Mouse (Mus musculus) adrenal gland, postnatal 36 days (tissue): ENCODE measurements around the gene Atxn7l3. TPM values are rescaled to one million over a fixed set of nuclear protein-coding genes. Genes with fewer than 3 reads are reported as not detected.

Source experiments
- DNase-seq, 2 experiments: peaks; one replicate each; pipeline ENCODE4 v3.0.0; 2021; ENCODE audit warnings: mixed read lengths in 1 of 2
- long read RNA-seq, 2 experiments: library from polyadenylated mRNA; stranded (forward); transcript quantifications; one replicate each; pipeline ENCODE4 v2.0.0; 2021; ENCODE audit warnings: borderline sequencing depth in 2 of 2
- total RNA-seq, 2 experiments: library from RNA; stranded (reverse); gene quantifications; 2 replicates each; pipeline ENCODE4 v1.2.3; 2021

The Atxn7l3 gene
- 10 to 100 TPM; 51.6 to 54.2 TPM for total RNA-seq
- long read RNA-seq, experiment 1, partial matches to known transcripts = 0 of 20 reads
- long read RNA-seq, experiment 1, other reads (novel, unspliced or antisense) = 17 of 20 reads
- long read RNA-seq, experiment 2, partial matches to known transcripts = 0 of 10 reads
- long read RNA-seq, experiment 2, other reads (novel, unspliced or antisense) = 8 of 10 reads

DNA sequence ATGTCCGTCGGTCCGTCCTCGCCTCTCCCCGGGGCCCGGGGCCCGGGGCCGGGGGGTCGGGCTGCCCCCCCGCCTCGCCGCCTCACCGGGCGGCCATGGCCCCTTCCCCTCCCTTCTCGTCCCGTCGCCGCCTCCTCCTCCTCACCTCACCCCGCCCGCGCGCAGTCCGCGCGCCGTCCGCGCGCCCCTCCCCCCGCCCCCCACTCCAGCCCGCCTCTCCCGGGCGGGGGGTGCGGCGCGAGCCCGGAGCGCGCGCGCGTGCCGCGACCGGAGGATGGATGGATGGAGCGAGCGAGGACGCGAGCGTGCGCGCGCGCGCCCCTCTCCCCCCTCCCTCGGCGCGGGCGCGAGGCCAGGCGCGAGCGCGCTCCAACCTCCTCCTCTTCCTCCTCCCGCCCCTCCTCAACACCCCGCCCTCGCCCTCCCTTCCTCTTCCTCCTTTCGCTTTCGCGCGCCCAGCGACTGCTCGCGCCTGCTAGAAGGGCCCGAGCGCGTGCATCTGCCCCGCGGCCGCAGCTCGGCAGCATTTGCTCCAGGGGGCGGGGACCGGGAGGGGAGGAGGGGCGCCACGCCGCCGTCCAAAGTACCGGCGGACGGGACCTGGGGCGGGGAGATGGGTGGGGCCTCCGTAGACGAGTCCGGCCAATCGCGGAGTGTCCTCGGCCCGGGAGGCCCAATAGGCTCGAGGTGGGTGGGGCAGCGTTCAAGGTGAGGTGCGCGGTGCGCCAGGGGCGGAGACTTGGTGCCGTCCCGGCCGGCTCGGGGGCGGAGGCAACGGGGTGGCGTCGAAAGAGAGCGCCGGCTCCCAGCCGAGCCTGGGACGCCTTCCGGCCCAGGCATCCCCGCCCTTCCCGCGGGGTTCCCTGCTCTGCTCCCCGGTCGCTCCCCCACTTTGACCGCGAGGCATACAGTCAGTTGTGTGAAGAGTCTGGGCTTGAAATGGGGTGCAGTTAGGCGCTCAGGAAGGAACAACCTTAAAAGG is at the start of gene Atxn7l3:
TSS of gene Atxn7l3 (minus strand) at position 141 of the 982 bp plus-strand sequence.
- DNase-seq = peak; percentile 100

DNA sequence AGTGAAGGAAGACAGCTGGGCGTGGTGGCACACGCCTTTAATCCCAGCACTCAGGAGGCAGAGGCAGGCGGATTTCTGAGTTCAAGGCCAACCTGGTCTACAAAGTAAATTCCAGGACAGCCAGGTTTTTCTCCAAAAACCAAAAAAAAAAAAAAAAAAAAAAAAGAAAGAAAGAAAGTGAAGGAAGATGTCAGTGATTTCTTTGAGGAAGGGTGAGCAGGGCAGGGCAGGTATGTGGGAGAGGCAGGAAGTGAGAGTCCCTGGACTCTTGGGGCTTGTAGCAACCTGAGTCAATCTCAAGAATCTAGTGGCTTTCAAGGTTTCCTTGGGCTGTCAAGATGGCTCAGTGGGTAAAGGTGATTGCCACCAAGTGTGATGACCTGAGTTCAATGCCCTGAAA is 48.0 kb upstream of the Atxn7l3 start:
- DNase-seq = no peak

DNA sequence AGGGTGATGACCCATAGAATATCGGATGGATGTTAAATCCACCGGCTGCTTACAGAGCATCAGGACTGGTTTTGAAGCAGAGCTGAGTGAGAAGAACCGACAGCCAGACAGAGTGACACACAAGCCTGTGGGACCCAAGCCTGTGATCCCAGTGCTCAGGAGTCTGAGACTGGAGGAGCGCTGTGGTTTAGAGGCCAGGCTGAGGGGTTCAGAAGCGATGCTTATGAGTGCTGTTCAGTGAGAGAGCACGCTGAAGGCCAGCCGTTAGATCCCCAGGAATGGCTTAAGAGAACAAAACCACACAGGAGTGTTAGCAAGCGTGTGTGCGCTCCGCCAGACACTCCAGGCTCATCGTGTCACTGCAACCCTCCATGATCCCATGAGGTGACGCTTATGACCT is 46.3 kb upstream of the Atxn7l3 start:
- DNase-seq = no peak

DNA sequence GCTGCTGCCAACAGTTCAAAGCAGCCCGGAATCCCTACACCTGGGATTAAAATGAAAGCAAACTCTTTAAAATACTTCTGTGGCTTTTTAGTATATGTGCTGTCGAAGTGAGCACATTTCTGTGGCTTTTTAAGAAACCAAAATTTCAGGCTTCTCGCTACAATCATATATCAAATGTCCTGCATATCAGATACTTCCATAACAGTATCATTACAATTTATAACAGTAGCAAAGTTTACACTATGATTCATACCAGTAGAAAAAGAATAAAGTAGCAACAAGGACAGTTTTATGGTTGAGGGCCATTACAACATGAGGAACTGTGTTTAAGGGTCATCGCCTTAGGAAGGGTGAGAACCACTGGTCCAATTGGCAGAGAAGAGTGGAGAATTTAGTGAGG is 44.7 kb upstream of the Atxn7l3 start:
- DNase-seq = no peak

DNA sequence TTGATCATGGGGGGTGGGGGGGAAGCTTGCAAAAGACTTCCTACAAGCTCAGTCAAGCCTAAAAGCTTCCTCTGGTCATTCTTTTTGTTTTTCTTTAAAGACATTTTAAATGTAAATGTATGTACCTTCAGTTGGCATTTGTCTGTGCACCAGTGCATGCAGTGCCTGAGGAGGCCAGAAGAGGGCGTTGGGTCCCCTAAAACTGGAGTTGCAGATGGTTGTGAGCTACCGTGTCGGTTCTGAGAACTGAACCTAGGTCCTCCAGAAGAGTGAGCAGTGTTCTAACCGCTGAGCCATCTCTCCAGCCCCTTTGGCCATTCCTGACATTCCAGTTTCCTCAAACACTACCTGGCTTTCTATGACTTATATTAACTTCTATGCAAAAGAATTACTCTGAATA is 43.2 kb upstream of the Atxn7l3 start:
- DNase-seq = no peak

DNA sequence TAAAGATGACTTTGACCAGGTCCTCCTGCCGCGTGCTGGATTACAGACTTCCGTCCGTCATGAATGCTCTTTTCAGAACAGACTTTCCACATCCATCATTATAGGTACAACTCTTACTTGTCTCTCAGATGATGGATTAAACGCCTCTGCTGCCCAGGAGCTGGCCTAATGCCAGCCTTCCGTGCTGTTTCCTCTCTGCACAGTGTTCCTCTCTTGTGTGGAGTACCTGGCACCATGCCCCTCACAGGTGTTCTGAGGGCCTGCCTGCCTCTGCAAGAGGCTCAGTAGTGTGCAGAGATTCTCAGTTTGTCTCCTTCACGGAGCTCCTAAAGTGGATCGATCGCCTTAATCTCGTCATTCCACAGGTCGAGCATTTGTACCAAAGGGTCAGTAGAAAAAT is 42.8 kb upstream of the Atxn7l3 start:
- DNase-seq = peak; percentile 22 to 25

DNA sequence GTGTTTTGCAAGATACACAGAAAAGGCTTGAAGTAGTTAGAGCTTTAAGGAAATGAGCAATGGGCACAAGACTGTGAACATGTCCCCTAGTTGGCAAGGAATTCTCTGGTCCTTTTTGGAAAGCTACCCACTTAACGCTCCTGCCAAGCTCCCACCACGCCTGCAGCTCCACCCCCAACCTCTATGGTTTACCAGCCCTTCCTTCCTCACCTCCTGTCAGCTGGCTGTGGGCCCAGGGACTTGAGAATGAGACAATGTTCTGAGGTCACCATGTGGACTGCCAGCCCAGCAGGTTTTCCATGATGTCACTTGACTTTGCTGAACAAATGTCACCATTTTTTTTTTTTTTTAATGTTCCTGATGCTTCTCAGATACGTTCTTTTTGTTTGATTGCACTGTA is 42.1 kb upstream of the Atxn7l3 start:
- peak; percentile 88 to 91 for DNase-seq

DNA sequence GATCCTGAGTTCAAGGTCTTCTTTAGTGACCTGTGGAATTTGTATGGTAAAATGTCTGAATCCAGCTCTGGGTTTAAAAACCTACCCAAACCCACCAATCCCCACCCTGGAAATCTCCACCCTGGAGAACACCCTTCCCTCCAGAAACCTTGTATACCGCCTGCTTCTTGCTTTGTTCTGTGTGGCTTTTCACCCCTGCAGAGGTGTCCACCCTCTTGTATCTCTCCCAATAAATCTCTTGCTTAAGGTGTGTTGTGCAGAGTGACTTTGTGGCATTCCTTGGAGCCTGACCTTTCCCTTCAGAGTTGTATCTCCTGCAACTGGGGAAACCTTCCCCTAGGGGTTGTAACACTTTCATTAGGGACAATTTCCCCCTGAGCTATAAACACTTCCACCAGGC is 41.5 kb upstream of the Atxn7l3 start:
- DNase-seq = no peak

DNA sequence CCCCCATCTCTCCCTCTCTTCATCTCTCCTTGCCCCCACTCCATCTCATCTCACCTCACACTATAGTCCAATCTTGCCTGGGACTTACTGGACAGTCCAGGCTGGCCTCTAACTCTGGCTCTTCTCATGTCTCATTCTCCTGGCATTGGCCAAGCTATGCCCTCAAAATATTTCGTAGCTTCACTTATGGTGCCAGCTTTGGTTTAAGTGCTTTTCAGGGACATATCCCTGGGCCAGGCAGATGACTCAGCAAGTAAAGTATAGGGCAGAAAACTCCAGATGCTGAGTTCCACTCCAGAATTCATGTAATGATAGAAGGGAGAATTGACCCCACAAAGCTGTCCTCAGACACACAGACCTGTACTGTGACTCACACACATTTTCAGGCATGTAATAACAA is 39.8 kb upstream of the Atxn7l3 start:
- peak; percentile 33 to 50 for DNase-seq

DNA sequence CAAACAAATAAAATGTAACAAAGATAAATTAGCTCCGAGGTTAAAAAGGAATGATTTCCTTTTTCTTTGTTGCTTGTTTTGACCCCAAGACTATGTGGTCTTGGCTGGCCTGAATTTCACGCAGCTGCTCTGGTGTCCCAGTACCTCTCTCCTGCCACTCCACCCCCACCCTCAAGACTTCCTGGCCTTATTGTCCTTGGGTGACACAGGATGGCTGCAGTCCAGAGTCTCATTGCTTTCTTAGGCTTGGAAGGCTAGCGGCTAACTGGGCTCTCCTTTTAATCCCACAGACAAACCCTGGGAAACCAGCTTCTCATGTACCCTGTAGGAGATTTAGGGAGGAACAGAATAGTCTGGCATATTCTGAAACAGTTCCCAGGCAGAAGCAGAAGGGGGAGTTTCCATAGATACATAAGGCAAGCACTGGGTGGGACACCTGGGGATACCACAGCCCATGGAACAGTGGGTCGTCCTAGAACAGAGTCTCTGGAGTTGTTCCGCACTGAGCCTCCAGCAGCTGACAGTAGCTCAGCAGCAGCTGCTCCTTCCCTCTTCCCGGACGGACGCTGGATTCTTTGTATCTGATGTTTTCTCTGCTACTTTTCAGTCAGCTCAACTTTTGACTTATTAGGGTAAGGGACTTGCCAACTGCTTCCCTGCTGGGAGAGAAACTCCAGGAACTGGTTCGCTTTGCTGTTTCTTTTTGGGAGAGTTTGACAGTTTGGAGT is 38.7 kb upstream of the Atxn7l3 start:
- peak; percentile 31 to 59 for DNase-seq

DNA sequence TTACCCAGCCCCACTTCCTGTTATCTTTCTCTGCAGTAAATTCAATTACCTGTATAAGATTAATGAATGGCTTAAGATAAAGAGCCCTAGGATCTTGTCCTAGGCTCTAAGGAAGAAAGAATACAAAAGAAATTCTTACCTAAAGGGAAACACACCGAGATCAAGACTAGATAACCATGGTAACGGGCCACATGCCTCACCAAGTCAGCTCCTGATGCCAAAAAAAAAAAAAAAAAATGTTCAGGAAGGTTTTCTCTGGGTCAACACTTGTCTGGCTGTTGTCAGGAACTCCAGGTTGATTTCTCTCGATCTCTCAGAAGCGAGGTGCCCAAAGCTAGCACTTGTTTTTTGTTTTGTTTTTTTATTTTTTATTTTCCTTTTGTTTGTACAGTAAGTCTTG is 37.6 kb upstream of the Atxn7l3 start:
- no peak for DNase-seq

DNA sequence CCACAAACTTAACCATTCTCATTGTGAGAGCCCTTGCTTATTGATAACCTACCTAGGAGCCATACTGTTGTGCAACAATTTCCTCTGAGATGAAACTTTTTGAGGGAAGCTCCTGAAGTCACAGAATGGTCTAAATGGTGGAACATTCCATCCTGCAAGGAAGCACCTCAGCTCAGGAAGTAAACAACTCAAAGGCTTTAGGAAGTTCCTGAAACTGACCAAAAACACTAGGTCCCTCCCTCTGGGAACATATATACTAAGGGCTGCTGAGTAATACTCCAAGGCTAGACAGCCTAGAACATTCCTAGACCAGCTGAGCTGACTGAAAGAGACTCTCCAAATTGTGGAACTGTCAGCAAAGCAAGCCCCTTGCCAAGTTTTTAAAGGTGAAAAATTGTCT is 36.6 kb upstream of the Atxn7l3 start:
- no peak for DNase-seq

DNA sequence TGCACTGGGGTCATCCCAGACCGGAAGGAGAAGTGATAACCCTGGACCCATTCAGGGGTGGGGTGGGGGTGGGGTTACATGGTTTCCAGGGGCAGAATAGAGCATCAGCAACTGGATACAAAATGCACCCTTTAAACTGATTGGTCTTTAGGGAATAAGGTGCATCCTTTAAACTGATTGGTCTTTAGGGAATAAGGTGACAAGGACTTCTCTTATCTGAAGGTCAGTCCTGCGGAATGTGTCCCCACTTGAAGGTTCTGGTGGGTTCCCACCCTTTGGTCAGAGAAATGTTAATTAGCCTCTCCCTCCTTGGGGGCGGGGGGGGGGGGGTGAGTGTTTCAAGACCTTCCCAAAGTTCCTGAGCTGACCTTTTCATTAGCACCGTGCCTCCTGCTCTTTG is 35.4 kb upstream of the Atxn7l3 start:
- no peak for DNase-seq

DNA sequence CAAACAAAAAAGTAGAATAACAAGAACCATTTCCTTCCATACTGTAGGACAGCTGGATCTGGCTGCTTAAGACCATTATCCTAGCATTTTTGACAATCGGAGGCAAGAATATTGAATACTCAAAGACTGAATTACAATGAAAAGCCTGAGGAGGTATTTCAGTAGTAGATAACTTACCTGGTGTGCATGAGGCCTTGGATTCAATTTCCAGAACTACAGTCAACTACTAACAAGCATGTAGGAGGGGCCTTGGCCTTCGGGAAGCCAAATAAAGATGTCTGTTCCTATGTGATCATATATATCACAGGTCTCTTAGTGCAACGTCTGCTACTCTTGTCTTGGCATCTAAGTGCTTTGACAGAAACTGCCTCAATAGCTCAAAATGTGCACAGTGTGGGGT is 33.6 kb upstream of the Atxn7l3 start:
- DNase-seq = no peak

DNA sequence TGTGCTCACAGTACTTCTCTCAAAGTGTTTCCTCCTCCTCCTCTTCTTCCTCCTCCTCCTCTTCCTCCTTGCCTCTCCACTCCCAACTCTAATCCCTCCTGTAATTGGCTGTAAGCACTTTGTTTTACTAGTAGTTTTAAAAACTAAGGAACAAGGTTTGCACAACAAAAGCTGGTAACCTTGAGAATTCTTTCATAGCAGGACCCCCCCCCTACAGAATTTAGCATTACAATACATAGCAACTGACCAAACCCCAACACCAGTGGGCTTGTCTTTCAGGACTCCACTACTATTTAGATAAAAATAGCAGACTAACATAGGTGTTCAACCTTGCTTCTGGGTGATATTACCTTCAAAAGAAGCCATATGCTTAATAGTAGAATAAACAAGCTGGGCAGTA is 33.1 kb upstream of the Atxn7l3 start:
- DNase-seq = no peak

DNA sequence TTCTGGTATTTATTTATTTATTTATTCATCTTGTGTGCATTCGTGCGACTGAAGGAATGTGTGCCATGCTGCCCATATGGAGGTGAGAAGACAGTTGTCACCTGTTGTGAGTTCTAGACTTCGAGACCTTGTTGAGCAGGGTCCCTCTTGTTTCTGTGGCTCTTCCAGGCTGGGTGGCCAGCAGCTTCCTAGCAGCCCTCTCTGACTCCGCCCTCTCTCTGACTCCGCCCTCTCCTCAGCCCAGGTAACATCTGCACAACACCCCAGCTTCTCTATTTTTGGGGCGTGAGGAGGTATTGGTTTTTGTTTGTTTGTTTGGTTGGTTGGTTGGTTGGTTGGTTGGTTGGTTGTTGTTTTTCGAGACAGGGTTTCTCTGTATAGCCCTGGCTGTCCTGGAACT is 31.4 kb upstream of the Atxn7l3 start:
- no peak for DNase-seq

DNA sequence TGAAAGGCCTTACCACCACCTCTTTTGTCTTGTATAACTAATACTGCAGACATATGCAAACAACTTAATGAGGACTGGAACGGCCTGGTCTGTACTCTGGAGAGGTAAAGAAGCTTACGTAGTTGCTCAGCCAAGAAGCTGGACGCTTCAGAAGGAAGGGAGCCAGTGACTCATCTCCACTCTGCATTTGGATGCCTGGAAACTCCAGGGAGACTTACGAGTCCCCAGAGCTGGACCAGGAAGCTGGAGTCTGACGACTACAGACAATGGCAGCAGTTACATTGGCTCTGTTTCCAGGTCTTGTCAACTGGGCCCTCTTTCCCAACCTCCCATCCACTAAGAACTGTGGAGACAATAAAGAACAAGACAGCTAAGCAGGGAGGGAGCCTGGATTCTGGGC is 30.8 kb upstream of the Atxn7l3 start:
- DNase-seq = no peak

DNA sequence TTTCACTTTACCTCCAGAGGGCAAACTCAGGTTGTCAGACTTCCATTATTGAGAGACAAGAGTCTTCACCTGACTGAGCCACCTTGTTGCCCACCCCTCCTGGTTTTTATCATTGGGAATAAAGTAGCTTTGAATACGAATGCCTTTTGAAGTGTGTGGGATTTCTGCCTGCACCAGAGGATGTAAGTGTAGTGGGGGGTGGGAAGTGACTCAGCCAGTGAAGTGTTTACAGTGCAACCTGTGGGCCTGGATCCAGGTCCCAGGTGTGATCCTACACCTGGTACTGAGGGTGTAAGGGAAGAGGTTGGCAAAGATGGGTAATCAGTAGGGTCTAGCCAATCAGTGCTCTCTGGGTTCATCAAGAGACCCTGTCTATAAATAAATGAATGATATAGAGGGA is 27.1 kb upstream of the Atxn7l3 start:
- no peak for DNase-seq

DNA sequence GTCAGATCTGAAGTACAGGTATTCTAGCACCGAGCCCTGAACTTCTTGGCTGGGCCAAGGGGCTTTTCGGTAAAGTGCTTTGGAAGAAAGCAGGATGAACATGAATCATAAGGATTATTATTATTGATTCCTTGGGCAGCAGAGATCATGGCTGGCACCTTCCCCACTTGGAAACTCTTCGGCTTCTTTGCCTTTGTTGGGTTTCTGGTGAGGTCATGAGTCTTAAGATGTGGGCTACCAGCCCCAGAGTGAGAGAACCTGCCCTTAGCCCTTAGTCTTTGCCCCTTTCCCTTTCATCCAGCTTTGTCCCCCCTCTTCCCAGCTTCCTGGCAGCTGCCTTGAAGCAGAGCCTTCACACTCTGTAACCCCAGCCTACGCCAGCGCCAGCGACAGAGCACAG is 25.5 kb upstream of the Atxn7l3 start:
- DNase-seq = no peak

DNA sequence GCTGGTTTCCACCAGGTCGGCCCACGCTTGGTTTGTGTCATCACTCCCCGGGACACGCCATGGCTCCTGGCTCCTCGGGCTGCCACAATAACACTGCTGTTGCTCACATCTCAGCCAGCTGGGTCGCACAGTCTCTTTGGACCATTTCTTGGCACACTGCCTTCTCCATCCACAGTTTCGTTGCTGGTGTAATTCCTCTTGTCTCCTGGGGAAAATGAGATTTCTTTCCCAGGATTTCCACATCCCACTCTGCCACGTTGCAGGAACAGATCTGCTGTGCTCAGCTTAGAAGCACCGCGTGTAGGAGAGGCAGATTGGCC is 24.2 kb upstream of the Atxn7l3 start:
- DNase-seq = peak; percentile 70 to 79

DNA sequence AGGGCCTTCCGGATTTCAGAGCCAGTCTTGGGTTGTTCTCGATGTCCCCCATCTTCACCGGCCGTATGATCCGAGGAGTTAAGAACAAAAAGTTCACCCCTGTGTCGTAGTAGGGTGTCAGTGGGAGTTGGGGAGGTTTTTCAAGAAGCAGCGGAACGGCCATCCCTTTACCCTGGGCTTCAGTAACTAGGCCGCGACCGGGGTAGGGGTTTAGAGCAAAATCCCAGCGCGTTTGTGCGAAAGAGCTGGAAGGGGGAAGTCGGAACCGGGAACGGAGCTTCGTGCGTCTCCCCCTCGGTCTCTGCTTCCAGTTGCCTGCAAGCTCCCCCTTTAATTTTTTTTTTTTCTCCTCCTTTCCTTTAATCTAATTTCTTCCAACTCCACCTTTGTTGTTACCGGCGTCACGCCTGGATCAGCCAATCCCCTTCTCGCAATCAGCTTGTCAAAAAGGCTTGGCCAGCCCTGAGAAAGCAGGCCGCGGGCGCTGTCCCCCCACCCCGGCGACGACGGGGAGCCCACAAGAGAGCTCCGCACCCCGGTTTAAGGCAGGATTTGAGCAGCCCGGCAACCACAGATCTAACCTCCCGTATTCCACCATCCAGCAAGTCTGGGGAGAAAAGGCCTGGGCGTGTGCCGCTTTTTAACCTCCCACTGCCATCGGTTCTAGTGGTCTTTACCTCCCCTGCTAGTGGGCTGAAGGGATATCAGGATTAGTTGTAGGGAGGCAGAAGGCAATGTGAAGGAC is 23.7 kb upstream of the Atxn7l3 start:
- DNase-seq = peak; percentile 93

DNA sequence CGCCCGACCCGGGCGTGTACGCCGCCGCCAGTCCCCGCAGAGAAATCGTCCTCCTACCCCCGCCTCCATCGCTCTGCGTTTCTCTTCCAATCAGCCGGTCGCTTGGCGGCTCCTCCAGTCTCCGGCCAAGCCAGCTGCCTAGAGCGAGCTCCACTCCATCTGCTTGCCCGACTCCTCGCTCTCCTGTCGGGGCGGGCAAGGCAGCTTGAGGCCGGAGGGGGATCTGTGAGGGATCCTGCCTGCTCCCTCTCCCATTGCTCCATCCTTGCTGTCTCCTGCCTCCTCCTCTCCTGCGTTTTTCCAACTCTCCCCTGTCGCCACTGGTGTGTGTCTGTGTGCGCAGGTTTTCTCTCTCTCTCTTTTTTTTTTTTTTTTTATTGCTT is 23.0 kb upstream of the Atxn7l3 start, which contains the start of gene Ubtf:
TSS of gene Ubtf (minus strand) at position 333 of the 383 bp plus-strand sequence.
- peak; percentile 84 to 89 for DNase-seq
